Mouse (Mus musculus) cerebellum, adult 9-10 months (tissue): ENCODE measurements around the gene Olfr105-ps.

Experiments used
- DNase-seq: peaks from one replicate; pipeline ENCODE4 v3.0.0; 2022

Gene Olfr105-ps

GRCm38 (mm10) chr17:37378733-37379132 is at the start of gene Olfr105-ps:
Gene Olfr105-ps, plus strand, starts transcription at chr17:37379033.
- DNase-seq: no peak

DNA sequence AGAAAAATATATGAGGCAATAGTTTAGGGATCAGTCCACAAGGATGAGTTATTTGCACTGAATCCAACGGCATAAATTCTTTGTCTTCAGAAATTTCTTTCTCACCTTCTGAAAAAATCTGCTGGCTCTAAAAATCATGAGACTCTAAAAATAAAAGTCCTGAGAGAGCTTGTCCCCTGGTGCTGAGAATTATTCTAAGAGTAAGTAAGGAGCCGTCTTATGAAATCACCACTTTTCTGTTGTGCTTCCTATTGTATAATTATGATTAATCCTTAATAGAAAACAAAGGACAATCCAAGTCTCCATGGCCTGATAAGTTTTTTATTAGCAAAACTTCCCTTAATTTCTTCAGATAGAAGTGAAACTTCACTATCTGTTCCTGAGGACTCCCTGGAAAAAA is 39.2 kb upstream of the Olfr105-ps start, which contains the start of gene Olfr103:
TSS of gene Olfr103 (minus strand) at position 101 of the 400 bp plus-strand sequence.
- no peak for DNase-seq

DNA sequence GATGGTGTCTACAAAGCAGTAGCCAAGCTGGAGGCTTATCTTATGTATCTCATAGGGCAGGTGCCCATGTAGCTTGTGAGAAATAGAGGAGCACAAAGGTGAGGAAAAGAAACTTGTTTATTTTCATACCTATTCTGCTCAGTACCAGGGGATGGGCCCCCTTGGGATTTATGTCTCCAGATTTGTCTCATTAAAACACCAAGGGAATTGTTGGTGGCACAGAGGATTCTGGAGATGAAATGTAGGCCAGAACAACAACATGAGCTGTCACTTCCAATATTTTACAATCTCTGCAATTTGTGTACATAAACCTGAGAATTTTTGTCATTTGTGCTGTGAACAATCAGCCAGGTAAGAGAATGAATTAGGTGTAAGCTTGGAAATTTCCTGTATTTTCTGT is 19.6 kb upstream of the Olfr105-ps start, which contains the start of gene Olfr104-ps:
TSS of gene Olfr104-ps (plus strand) at position 301 of the 400 bp plus-strand sequence.
- no peak for DNase-seq

GRCm38 (mm10) chr17:37390093-37390492 is 11.3 kb downstream of the Olfr105-ps start, which contains the start of gene Olfr106-ps:
Gene Olfr106-ps, plus strand, starts transcription at chr17:37390393.
- no peak for DNase-seq

DNA sequence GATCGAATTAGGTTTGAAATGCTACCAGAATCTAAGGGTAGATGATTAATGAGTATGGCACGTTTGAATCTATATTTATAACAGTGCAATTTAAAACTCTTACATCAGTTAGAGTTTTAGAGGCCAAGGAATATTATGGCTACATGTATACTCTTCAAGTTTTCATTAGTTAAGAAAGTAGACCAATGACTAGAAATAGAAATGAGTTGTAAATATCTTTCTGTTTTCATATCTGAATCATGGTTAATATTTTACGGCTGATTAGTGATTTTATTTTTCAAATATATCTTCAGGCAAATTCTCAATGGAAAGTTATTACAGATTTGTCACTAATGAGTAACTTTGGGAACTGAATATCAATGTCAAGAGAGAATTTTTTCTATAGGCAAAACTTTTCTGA is 20.1 kb downstream of the Olfr105-ps start, which contains the start of gene Olfr107:
TSS of gene Olfr107 (plus strand) at position 301 of the 400 bp plus-strand sequence.
- DNase-seq: no peak

DNA sequence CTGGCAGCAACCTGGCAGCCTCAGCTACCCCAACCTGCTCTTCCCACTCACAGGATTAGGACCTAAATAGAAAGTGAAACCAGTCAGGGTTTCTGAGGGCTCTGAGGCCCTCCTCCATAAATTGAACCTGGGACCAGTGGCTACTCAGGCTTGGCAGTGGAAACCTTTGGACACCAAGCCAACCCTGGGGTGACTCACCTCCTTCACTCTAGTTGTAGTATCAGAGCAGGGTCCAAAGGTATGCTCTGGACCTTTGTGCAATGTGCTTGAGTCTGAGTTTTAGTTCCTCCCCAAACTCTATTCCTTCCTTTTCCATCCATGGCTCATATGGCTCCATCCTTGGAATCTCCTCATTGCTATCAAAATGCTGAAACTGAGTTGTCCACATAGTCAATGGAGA is 34.5 kb downstream of the Olfr105-ps start:
- DNase-seq: no peak
